Mouse (Mus musculus) kidney, postnatal 36 days (tissue): Measurements from ENCODE around the gene Ddx31.
A peak's percentile ranks its signal among the peaks of the same experiment; 100 is the strongest.

Source experiments
- DNase-seq, 2 experiments: peaks; one replicate each; pipeline ENCODE4 v3.0.0; 2021 to 2022; ENCODE audit warnings: mixed read lengths in 2 of 2

Ddx31 gene

DNA sequence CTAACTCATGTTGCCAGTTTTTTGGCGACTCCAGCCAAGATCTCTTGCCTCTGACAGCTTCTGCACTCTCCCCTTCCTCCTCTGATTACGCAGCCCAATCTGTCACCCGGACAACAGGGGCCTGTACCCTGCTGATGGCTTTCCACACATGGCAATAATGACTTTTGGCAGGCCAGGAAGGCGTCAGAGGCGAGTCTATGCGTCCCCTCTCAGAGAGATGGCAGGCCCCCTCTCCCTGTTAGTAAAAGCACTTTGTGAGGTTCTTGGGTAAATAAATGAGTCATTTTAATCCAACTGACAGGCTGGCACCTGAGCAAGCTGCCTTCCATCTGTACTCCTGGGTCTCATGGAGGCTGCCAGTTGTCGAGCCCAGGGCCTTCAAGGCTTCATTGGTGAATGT is 27.3 kb downstream of the Ddx31 start:
- DNase-seq = no peak

- no peak for DNase-seq
Observed at GRCm38 (mm10) chr2:28875554-28875953, 35.3 kb downstream of the Ddx31 start.

GRCm38 (mm10) chr2:28881275-28881674 is 41.1 kb downstream of the Ddx31 start:
- DNase-seq = peak in 1 of 2 experiments; percentile 46

- DNase-seq = no peak
Observed at GRCm38 (mm10) chr2:28882047-28882446, 41.8 kb downstream of the Ddx31 start.

DNA sequence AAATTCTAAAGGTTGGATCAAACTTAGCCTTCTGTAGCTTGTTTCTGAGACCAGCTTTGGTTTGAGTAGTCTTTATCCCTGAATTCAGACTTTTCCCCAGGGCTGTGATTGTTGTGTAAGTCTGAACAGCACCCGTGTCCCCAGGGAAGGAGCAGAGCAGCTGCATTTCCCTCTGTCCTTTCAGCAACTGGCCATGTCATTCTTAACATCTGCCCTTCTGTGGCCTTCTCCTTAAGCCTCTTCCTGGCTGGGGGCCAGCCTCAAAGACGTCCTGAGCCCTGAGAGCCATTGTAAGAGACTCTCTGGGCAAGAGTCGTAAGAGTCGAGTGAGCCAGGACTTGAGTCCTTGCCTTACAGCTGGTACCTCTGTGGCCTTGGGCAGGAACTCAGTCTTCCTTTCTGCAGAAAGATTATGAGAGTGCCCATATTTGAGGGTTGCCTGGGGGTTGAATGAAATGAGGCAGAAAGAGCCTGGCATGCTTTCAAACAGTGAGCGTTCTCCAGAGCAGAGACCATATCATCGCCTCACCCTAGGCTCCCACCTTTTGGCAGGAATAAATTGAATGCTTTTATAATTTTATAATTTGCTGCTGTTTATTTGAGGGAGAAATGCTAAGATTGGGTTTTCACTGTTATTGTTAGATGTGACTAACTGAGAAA is 42.8 kb downstream of the Ddx31 start:
- DNase-seq = no peak

GRCm38 (mm10) chr2:28884914-28885313 is 44.7 kb downstream of the Ddx31 start:
- no peak for DNase-seq

DNA sequence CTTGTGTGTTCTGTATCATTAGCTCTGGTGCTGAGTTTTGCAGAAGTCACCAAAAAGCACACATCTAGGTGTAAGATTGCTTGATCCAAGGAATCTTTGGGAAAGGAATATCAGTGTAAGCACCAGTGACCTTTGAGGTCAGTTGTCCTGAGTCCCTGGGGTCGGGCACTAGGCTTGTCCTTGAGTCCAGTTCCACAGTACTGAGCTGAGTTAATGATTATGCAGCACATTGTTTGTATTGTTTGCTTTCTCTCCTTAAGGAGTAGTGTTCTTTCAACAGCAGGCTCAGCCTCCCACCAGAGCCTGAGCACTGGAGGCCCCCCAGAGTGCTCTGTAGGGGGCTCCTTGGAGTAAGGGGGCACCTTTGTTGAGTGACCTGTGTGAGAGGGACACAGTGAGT is 52.6 kb downstream of the Ddx31 start:
- DNase-seq = peak; percentile 14 to 42

DNA sequence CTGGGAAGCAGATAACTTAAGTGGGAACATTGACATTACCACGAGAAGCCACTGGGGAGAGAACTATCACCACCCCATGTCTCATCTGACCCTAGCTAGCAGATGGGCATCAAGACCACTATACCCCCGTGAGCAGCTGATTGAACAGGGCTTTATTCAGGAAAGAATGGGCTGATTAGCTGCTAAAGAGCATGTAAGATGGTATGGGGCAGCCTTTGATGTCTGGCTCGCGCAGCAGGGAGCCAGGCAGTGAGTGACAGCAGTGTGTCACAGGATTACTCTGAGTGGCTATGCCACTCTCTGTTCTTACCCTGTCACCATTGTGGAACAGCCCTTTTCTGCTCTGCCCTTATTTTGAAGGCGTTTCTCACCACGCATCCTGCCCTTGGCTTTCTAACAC is 53.3 kb downstream of the Ddx31 start:
- no peak for DNase-seq

DNA sequence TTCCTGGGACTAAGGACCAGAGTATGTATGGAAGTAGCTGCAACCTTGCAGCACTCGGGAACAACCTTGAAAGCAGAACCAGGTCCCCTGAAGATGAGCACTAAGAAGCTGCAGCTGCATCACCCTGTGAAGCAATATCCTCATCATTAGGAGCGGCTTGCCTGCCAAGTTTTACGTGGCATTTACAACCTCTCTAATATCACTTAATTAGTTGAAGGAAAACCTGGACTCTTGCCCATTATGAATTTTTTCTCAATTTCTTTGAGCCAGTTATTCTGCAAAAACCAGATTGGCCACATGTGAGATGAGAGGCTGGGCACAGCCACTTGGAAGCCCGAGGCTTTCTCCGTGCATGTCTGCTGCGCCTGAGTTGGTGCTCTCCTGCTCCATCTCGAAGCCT is 55.7 kb downstream of the Ddx31 start:
- DNase-seq = no peak

GRCm38 (mm10) chr2:28897340-28897899 is 57.2 kb downstream of the Ddx31 start:
- DNase-seq = no peak

- DNase-seq = no peak
Observed at GRCm38 (mm10) chr2:28902291-28902690, 62.1 kb downstream of the Ddx31 start.

DNA sequence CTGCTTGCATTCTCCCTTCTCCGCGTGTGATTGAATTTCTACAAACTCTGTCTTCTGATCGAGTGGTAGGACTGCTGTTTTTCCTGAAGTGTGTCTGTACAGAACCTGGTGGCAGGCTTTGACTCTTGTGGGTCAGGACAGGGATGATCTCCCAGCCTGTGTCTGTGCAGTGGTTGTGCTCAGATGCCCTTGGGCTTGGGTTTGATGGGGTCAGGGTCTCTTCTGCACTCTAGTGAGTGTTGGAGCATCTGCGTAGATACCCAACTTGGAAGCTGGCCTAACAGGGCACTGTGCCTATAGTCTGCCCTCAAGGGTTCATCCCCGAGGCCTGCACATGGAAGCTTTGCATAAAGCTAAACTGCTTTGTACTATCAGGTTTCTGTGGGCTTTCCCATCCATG is 63.7 kb downstream of the Ddx31 start:
- DNase-seq = no peak

DNA sequence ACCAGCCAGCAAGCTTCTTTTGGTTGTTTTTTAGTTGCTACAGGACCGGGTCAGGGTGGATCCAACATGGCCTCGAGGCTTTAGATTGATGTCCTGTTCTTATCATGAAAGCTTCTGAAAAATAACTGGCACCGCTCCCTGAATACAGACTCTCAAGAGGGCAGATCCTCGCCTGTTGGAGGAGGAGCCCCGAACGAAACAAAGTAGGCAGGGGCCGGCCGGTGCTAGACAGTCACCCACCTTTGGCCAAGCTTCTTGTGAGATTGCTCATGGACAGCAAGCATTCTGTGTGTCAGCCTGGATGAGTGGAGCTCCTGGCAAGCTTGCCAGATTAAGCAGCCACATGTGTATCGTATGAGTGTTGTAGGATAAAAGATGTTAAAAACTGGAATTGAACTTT is 64.6 kb downstream of the Ddx31 start:
- DNase-seq = no peak

DNA sequence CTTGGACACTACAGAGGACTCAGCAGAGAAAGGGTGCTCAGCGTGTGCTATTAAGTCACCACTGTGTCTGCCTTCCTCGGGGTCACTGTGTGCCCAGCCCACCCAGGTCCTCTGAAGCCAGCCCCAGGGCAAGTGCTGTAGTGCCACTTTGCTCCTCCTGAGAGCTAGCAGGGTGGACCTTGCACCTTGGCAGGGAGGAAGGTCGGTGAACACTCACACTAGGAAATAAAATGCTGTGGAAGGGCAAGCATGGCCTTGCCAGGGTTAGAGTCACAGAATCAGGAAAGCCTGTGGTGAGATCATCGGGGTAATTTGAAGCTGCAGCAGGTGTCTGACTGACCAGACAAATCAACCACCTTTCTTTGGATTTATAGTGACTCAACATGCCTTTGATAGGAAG is 65.4 kb downstream of the Ddx31 start:
- peak; percentile 51 to 71 for DNase-seq

DNA sequence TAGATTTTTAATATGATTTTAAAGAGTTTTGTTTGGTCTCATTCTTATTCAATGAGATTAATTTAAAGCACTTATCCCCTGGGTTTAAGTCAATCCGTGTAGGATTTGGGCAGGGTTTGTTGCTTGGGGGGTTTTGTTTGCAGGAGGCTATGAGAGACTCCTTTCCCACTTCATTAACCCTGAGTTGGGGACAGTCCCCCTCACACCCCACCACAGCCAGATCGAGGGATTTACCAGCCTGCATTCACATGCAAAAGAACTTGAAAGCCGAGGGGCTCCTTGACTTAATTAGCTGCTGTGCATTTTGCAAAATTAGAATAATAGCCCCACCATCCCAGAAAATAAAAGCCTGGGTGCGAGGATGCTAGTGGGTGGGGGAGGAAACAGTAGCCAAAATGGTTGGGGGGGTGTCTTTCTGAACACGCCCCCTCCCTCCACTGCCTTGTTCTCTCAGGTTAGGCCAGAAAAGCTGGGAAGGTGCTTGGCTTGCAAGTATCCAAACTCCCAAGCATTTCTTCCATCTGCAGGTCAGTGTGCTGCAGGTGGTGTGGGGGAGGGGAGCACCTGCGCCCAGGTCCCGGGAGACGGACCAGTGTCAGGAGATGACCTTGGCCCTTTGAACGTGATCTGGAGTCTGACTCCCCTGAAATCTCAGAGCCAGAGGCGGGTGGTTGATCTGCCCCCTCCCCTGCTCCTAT is 67.6 kb downstream of the Ddx31 start:
- peak in 1 of 2 experiments; percentile 14 for DNase-seq

GRCm38 (mm10) chr2:28908389-28909153 is 68.4 kb downstream of the Ddx31 start:
- peak in 1 of 2 experiments; percentile 40 for DNase-seq

DNA sequence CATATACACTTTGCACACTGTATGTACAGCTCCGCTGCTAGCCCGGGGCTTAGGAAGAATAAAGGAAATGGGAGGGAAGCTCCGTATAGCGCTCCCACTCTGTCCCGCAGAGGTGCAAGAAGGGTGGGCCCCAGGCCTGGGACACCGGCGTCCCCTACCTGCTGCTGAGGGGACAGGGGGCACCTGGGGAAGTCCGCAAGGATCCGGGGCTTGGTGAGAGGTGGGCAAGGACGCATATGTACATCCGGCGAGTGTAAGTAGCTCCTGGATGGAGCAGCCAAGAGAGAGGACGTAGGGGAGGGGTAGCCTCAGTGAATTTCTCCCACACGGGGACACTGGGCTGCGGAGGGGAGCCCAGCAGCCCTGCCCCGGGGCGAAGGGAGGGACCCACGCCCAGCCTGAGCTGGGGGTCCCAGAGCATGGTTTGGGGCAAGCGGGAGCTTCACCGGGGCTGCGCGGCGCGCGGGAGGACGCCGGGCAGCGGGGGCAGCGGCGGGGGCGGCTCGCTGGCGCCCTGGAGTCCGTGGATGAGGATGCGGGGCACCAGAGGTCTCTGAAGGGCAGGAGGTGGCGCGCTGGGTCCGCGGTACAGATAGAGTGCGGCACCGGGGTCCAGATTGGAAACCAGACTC is 69.1 kb downstream of the Ddx31 start:
- no peak for DNase-seq

DNA sequence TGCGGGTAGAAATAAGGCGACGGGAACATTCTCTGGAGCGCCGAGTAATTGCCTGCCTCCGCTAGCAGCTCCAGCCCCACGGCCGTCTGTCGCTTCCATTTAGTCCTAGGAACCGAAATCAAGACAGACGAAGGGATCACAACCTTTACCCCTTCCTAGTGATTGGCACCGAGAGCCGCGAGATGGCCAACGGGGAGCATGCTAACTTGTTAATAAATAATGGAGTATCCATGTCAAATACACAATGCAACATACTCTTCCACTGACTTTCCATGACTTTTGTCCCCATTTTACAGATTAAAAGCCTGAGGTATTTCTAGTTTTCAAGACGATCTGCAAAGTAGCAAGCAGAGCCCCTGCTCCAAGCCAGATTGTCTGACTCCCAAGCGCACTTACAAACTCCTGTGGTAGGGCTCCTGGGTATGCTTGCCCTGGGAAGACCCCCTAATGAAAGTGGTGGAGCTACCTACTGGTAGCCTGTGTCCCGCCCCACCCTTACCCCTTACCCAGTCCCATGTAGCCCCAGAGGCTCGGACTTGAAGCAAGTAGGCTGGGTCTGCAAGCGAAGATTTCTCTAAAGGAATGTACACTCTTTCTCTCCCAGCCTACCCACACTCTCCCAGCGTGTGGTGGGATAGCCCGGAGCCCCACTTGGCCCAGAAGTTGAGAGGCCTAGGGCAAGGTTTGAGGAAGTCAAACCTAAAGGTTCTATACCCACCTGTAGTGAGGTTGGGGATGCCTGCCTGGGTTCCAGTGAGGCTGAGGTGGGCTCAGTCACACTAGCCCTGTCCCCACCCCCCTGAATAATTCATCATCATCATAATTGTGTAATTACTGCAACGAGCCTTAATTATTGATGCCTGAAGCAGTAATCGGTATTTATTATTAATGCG is 69.9 kb downstream of the Ddx31 start:
- DNase-seq = peak in 1 of 2 experiments; percentile 25

DNA sequence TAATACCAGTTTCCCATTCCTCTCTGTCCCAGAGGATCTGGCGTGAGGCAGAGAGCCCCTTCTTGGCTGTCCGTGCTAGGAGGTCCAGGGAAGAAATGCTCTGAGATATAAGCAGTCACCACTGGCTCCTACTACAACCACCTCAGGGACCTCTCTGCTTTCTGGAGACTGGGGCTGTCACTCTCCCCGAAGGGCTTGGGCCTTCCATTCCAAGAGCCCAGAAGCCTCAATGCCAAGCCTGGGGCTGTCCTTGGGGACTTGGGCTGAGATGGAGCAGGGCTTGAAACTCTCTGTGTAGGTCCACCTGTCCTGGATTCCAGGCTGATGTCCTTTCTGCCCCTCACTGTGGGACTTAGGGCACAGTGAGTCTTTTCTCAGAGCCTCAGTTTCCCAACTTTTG is 70.7 kb downstream of the Ddx31 start:
- no peak for DNase-seq

DNA sequence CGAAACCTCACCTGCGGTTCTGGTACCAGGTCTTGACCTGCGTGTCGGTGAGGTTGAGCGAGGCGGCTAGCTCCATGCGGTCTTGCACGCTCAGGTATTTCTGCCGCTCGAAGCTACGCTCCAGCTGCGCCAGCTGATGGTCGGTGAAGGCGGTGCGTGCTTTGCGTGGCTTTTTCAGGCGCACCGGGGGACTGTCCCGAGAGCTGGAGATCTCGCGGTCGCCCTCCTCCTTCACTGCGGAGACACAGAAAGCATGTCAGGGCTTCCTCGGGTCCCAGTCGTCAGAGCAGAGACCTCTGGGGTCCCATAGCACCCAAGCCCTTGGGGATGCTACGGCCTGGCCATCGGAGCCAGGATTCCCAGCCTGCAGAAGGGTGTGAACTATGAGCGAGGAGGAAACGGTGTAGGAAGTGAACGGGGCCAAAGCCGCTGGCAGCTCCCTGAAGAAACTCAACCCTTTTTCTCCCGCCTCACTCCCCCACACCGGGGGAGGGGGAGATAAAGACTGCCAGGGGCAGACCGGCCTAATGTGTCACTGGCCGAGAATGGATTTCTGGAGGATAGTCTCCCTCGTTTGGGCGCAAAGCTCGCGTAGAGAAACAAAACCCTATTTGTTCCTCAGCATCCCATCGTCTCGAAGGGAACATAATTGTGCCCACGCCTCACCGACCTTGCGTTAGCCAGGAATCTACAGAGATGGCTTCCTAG is 71.3 kb downstream of the Ddx31 start:
- peak in 1 of 2 experiments; percentile 8 for DNase-seq

GRCm38 (mm10) chr2:28912039-28912700 is 72.0 kb downstream of the Ddx31 start:
- DNase-seq = no peak
